Mouse (Mus musculus): ENCODE data around the gene Ptprh.

The Ptprh gene

GRCm38 (mm10) chr7:4603873-4604272, at the start of gene Ptprh:
Gene Ptprh (minus strand): TSS chr7:4604041.
- no peak for DNase-seq

- DNase-seq, result peak; percentile 42
Observed at GRCm38 (mm10) chr7:4653351-4653750, 49.5 kb upstream of the Ptprh start.

- DNase-seq, result no peak
Observed at GRCm38 (mm10) chr7:4652726-4653125, 48.9 kb upstream of the Ptprh start.

DNA sequence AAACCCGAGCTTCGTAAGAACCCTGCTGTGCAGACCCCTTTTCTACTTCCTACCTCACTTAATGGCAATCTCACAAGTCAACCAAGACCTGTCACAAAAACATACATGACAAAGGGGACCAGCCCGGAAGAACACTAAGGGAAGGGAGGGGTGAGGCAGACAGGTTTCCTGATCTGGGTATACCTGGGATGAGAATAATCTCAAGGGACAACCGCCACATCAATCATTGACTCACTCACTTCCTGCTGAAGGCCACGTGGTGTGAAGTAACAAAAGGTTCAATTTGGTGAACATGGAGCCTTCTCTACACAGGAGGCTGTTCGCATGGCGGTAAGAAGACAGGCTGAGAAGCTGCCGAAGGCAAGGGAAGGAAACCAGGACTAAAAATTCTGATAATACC, 47.7 kb upstream of the Ptprh start:
- DNase-seq, result peak; percentile 60

GRCm38 (mm10) chr7:4647992-4648391, 44.2 kb upstream of the Ptprh start:
- DNase-seq, result no peak

DNA sequence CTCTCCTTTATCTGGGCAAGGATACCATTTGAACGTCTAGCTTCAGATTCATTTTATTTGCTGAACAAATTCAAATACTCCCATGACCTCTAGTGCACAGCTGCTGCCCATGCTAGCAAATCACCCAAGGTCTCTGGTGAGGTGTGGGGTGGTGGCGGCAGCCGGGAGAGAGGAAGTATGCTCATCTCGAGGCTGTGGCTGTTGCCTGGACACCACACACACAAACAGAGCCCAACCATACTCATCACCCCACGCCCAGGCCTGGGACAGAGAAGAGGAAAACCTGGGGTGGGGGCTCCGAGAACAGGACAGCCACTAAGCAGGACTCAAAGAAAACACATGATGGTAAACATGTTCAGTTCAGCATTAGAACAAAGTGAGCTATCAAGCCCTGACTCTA, 43.5 kb upstream of the Ptprh start:
- DNase-seq, result no peak

DNA sequence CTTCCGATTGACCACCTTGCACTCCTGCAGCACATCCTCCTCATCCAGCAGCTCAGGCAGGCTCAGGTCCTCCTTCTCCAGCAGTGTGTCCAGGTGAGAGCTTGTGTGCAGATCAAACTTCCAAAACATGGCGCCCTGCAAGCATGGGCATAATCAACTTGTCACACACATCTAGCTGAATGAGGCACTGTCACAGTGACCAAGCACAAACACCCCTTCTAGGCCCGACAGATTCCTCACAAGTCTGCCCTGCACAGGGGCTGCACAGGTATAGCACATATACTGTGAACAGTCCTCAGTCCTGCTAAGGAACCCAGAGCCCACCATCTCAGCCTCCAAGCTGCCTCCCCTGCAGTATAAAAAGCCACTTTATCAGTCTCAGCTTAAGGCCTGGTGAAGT, 43.0 kb upstream of the Ptprh start:
- DNase-seq, result no peak

DNA sequence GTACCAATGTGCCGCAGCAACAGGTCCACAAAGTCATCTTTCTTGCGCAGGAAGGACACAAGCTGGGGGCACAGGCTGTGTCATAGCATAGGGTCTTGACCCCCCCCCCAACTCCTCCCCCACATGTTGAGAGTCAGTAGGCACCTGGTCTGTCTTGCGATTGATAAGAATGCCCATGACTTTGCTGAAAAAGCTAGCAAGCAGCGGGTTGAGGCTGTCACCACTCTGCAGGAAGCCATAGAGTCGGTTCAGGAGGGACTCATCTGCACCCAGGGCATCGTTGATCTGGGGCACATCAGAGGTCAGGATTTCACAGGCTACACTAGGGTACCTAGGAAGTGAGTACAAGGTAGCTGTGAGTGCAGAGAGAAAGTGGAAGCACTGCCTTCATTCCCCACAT, 39.4 kb upstream of the Ptprh start:
- no peak for DNase-seq

DNA sequence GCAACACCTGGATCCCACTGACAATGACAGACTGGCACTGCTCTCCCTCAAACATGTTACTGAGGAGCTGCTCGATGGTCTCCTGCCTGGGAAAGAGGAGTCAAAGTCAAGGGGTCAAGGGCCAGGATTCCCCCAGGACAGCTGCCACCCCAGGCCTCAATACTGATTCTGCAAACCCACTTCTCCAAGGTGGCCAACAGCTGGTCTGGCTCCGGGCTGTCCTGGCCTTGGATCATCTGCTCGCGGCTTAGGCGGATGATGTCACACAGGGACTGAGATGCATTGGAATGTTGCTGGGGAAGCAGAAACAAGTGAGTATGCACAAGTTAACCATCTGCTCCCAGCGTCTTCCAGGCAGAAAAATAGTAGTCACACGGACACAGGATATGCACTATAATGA, 38.1 kb upstream of the Ptprh start:
- no peak for DNase-seq

DNA sequence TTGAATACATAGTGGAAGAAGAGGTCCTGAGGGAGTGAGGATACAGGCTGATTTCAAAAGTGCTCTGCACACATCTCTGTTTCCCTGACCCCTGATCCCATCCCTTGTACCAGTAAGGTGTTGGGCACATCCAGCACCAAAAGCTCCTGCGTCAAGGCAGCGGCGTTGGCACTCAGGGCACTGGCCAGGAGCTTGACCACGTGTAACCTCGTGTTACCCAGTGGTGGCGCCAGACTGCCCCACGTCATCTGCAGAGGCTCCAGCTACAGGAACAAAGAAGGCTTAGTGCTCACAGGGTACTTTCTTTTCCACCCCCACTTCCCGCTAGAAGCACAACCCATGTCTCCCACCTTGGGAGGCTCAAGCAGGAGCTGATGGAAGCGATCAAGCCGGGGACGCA, 37.3 kb upstream of the Ptprh start:
- no peak for DNase-seq

DNA sequence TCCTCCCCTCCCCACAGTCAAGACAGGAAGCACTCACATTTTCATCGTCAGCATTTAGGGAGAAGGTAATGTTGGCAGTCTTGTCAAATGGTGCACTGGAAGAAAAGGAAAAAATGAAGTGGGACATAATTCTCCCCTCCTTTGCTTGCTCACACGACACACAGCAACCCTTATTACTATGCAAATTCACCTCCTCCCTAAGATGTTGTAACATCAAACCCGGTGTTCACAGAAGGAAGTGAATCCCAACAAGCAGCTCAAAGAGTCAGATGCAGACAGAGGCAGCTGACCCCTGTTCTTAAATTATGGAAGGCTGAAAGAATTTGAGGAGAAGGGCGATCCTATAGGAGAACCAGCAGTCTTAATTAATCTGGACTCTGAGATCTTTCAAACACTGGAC, 32.3 kb upstream of the Ptprh start:
- DNase-seq, result no peak

DNA sequence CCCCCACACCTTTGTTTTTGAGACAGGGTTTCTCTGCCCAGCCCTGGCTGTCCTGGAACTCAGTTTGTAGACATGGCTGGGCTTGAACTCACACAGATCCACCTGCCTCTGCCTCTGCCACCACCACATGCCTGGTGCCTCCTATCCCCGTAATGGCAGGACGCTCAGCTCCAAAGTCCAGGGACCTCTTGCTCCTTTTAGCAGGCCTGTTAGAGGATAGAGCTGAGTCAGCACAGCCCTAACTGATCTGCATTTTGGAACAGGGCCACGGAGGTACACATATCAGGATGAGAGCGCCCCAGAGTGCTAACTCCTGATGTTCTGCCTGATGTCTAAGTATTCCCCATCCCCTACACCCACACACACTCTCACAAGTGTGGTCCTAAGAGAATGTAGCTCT, 27.2 kb upstream of the Ptprh start, which contains the start of gene Tmem86b:
Gene Tmem86b, minus strand, starts transcription at position 392 of the 400 bp plus-strand sequence.
- no peak for DNase-seq

GRCm38 (mm10) chr7:4630198-4630597, 26.4 kb upstream of the Ptprh start:
- no peak for DNase-seq

GRCm38 (mm10) chr7:4629586-4629985, 25.7 kb upstream of the Ptprh start:
- DNase-seq, result no peak

GRCm38 (mm10) chr7:4625928-4626327, 22.1 kb upstream of the Ptprh start:
- DNase-seq, result no peak

DNA sequence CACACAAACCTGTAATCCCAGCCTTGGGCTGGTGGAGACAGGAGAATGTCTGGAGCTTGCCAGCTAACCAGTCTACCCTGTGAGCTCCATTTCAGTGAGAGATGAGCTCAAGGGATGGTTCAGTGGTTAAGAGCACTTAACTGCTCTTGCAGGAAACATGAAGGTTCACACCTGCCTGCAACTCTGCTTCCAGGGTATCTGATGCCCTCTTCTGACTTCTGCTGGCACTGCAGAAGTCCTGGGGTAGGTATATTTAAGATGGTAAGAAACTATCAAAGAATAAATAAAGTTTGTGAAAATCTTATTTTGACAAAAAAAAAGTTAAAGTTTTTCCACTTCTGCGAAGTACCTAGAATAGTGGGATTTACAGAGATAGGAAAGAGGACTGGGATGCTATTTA, 20.5 kb upstream of the Ptprh start:
- DNase-seq, result peak; percentile 52

- DNase-seq, result peak; percentile 83
Observed at GRCm38 (mm10) chr7:4623544-4624189, 19.8 kb upstream of the Ptprh start.

DNA sequence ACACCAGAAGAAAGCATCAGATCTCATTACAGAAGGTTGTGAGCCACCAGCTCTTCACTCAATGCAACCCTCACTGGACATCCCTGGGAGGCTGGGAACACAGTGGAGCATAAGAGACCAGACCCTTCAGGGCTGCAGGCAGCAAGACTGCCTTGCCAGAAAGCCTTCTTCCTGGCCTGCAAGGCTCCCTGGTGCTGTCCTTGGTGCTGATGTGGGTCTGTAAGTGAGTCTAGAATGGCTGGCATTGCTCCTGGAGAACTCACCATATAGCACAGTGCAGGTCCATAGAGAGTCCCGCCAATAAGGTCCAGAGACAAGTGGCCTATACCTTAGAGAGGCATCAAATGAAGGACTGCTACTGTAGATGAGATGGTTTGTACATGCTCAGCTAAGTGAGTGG, 16.1 kb upstream of the Ptprh start:
- peak; percentile 70 for DNase-seq

DNA sequence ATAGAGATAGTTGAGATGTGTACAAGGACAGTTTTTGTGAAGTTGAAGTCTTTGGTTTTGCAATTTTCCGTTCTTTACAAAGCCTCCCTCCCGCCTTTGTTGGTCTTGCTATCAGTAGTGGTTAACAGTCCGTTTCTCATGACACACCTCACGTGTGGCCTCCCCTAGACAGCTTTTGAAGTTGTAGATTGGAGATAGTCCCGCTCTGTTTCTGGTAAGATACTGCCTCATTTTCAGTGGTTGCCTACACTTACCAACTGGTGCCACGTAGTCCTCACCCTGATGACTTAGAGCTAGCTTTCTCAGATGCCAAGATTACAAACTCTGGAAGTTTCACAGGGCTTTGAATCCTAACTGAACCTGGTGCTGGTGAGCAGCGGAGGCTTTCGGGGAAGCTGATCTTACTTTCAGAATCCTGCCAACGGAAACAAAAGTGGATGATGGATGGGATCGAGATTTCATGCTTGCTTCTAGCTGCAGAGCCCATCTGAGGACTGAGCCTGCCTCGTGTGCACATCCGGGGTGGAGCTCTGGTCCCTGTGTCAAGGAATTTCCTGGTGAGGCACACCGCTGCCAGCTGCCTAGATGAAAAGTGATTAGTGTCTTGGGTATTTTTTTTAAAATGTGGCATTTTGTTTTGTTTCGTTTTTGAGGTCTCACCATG, 10.0 kb upstream of the Ptprh start:
- DNase-seq, result peak; percentile 37

- no peak for DNase-seq
Observed at GRCm38 (mm10) chr7:4612956-4613355, 9.1 kb upstream of the Ptprh start.

- no peak for DNase-seq
Observed at GRCm38 (mm10) chr7:4612386-4612785, 8.5 kb upstream of the Ptprh start.

DNA sequence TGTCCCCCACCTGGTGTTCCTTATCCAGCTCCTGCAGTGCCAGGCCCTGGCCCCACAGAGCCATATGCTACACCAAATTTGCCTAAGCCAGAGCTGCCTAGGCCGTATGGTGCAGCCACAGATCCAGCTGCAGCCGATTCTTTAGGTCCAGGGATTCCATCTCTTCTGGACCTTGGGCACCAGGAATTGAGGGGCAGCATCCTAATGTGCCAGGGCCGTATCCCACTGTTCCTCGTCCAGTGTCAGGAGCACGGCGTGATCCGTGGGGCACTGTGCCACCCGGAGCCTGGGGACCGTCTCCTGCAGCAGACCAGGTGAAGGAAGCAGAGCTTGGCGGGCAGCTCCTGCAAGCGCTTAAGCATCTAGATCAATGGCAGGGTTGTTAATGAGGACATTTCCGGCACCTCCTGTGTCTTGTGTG, 8.1 kb upstream of the Ptprh start:
- DNase-seq, result no peak

DNA sequence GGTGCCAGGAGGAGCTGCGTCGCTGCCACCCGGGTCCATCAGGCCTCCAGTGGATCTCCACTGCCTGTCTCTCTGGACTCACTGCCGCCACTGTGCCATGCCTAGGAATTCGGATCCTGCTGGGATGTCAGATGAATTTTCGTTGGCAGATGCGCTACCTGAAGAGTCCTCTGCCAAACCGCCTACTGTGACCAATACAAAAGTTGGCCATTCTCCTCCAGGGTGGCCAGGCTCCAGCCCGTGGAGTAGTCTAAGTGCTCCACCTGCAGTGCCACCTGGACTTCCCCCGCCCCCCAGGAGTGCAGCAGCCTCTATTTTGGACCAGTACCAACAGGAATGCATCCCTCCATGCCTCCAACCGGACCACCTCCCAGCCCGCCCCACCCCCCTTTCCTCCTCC, 7.7 kb upstream of the Ptprh start:
- no peak for DNase-seq

GRCm38 (mm10) chr7:4608002-4608401, 4.2 kb upstream of the Ptprh start:
- DNase-seq, result no peak

GRCm38 (mm10) chr7:4602969-4603368, 872 bp downstream of the Ptprh start:
- no peak for DNase-seq
